Mouse (Mus musculus): ENCODE measurements around the gene Ndn. TPM values are rescaled to one million over a fixed set of nuclear protein-coding genes. Genes with fewer than 3 reads are reported as not detected.

Gene Ndn
- total RNA-seq (2021) = 1 to 10 TPM; 7.6 to 8.9 TPM
- long read RNA-seq, experiment 1, transcript Ndn-201 (1 exons, 3,694 nt) = major isoform, 45 of 45 reads
- long read RNA-seq, experiment 1, partial matches to known transcripts = 0 of 45 reads
- long read RNA-seq, experiment 1, other reads (novel, unspliced or antisense) = 0 of 45 reads
- long read RNA-seq, experiment 2, transcript Ndn-201 (1 exons, 3,694 nt) = major isoform, 24 of 24 reads
- long read RNA-seq, experiment 2, partial matches to known transcripts = 0 of 24 reads
- long read RNA-seq, experiment 2, other reads (novel, unspliced or antisense) = 0 of 24 reads

- no peak for DNase-seq
- intact Hi-C loops (cut with DNase I) = no loop called here
Observed at GRCm38 (mm10) chr7:62346269-62346668, at the start of gene Ndn. Gene Ndn, plus strand, starts transcription at chr7:62346569.

GRCm38 (mm10) chr7:62302451-62302850 lies 43.9 kb upstream of the Ndn start:
- intact Hi-C loops (cut with DNase I) = no loop called here
- no peak for DNase-seq

GRCm38 (mm10) chr7:62306896-62307614 lies 39.3 kb upstream of the Ndn start:
- intact Hi-C loops (cut with DNase I) = no loop called here
- DNase-seq = no peak

GRCm38 (mm10) chr7:62316793-62317192 lies 29.6 kb upstream of the Ndn start:
- intact Hi-C loops (cut with DNase I) = no loop called here
- DNase-seq = no peak

- no peak for DNase-seq
- intact Hi-C loops (cut with DNase I) = no loop called here
Observed at GRCm38 (mm10) chr7:62345411-62345810, 958 bp upstream of the Ndn start.

GRCm38 (mm10) chr7:62348106-62348803 lies 1.9 kb downstream of the Ndn start:
- intact Hi-C loops (cut with DNase I) = no loop called here
- DNase-seq = peak; percentile 79 to 84

GRCm38 (mm10) chr7:62348804-62349190 lies 2.4 kb downstream of the Ndn start:
- intact Hi-C loops (cut with DNase I) = no loop called here
- no peak for DNase-seq

- intact Hi-C loops (cut with DNase I) = no loop called here
- no peak for DNase-seq
Observed at GRCm38 (mm10) chr7:62351266-62351665, 4.9 kb downstream of the Ndn start.

- intact Hi-C loops (cut with DNase I) = no loop called here
- no peak for DNase-seq
Observed at GRCm38 (mm10) chr7:62365039-62365636, 18.8 kb downstream of the Ndn start.

GRCm38 (mm10) chr7:62366730-62367129 lies 20.4 kb downstream of the Ndn start:
- intact Hi-C loops (cut with DNase I) = no loop called here
- DNase-seq = no peak

GRCm38 (mm10) chr7:62375658-62376057 lies 29.3 kb downstream of the Ndn start:
- peak in 1 of 2 experiments; percentile 18 for DNase-seq
- intact Hi-C loops (cut with DNase I) = no loop called here

- DNase-seq = no peak
- intact Hi-C loops (cut with DNase I) = no loop called here
Observed at GRCm38 (mm10) chr7:62376510-62377304, 30.3 kb downstream of the Ndn start, which contains the start of gene Magel2. Gene Magel2, plus strand, starts transcription at chr7:62377010.

- intact Hi-C loops (cut with DNase I) = no loop called here
- peak in 1 of 2 experiments; percentile 7 for DNase-seq
Observed at GRCm38 (mm10) chr7:62377313-62377712, 30.9 kb downstream of the Ndn start.

- no peak for DNase-seq
- intact Hi-C loops (cut with DNase I) = no loop called here
Observed at GRCm38 (mm10) chr7:62378529-62378928, 32.2 kb downstream of the Ndn start.

- DNase-seq = peak in 1 of 2 experiments; percentile 48
- intact Hi-C loops (cut with DNase I) = loop anchor here (1.0 to 10.0 kb wide), 2 partner anchors 155 to 1898 kb away; no protein-coding TSS in a partner anchor
Observed at GRCm38 (mm10) chr7:62382391-62382790, 36.0 kb downstream of the Ndn start.

GRCm38 (mm10) chr7:62388291-62388690 lies 41.9 kb downstream of the Ndn start:
- DNase-seq = no peak
- intact Hi-C loops (cut with DNase I) = loop anchor here (10.0 kb wide), 1 partner anchor 1903 kb away; no protein-coding TSS in a partner anchor

GRCm38 (mm10) chr7:62392202-62392601 lies 45.8 kb downstream of the Ndn start:
- DNase-seq = no peak
- intact Hi-C loops (cut with DNase I) = no loop called here
